Mouse (Mus musculus) myocyte (in vitro differentiated cells): ENCODE measurements around the gene Thap11. TPM values are rescaled to one million over a fixed set of nuclear protein-coding genes. Genes with fewer than 3 reads are reported as not detected.
A peak's percentile ranks its signal among the peaks of the same experiment; 100 is the strongest.

Experiments used
- H3K27me3 ChIP-seq: one replicate; pipeline ENCODE4 v1.6.1; 2011; ENCODE audit not compliant: control insufficient read depth, insufficient read depth, insufficient read length
- H3K36me3 ChIP-seq: one replicate; pipeline ENCODE4 v1.6.1; 2011; ENCODE audit not compliant: control insufficient read depth, insufficient read depth
- H3K4me2 ChIP-seq: one replicate; pipeline ENCODE4 v1.6.1; 2011; ENCODE audit warnings: low read depth, control low read depth
- H3K4me3 ChIP-seq: one replicate; pipeline ENCODE4 v1.5.1; 2011; ENCODE audit warnings: mild to moderate bottlenecking, control low read depth, moderate library complexity
- H3K79me2 ChIP-seq: one replicate; pipeline ENCODE4 v1.6.1; 2011; ENCODE audit not compliant: control insufficient read depth, insufficient read depth
- H3ac ChIP-seq: one replicate; pipeline ENCODE4 v1.6.1; 2011; ENCODE audit not compliant: control insufficient read depth, insufficient read length
- CEBPB ChIP-seq: IDR thresholded peaks from 2 replicates; pipeline ENCODE4 v1.6.1; 2011; ENCODE audit warnings: mild to moderate bottlenecking, moderate library complexity; ENCODE audit not compliant: poor library complexity, insufficient read depth, severe bottlenecking
- E2F4 ChIP-seq: IDR thresholded peaks from one replicate; pipeline ENCODE4 v1.6.1; 2011; ENCODE audit warnings: mild to moderate bottlenecking, control low read depth, moderate library complexity; ENCODE audit not compliant: insufficient read depth
- MAX ChIP-seq: IDR thresholded peaks from one replicate; pipeline ENCODE4 v1.6.1; 2011; ENCODE audit warnings: low read depth, mild to moderate bottlenecking, control low read depth
- MYOD1 ChIP-seq, 3 experiments: IDR thresholded peaks; one replicate each; pipeline ENCODE4 v1.6.1; 2011; ENCODE audit warnings: control low read depth in 2 of 3, low read depth in 2 of 3, mild to moderate bottlenecking in 2 of 3, moderate library complexity in 1 of 3; ENCODE audit not compliant: insufficient read length in 2 of 3, control insufficient read depth in 1 of 3
- MYOG ChIP-seq, 3 experiments: IDR thresholded peaks; one replicate each; pipeline ENCODE4 v1.6.1; 2011; ENCODE audit warnings: control low read depth in 2 of 3, low read depth in 2 of 3, mild to moderate bottlenecking in 2 of 3; ENCODE audit not compliant: insufficient read length in 2 of 3, control insufficient read depth in 1 of 3, insufficient read depth in 1 of 3
- POLR2A ChIP-seq: IDR thresholded peaks from one replicate; pipeline ENCODE4 v1.6.1; 2011; ENCODE audit warnings: low read depth, mild to moderate bottlenecking, control low read depth, moderate library complexity; ENCODE audit not compliant: insufficient read length
- POLR2AphosphoS2 ChIP-seq: IDR thresholded peaks from one replicate; pipeline ENCODE4 v1.6.1; 2011; ENCODE audit warnings: low read depth, control low read depth; ENCODE audit not compliant: insufficient read length
- REST ChIP-seq: IDR thresholded peaks from one replicate; pipeline ENCODE4 v1.6.1; 2011; ENCODE audit warnings: mild to moderate bottlenecking, control low read depth, moderate library complexity; ENCODE audit not compliant: insufficient read depth, insufficient read length
- SRF ChIP-seq: IDR thresholded peaks from one replicate; pipeline ENCODE4 v1.6.1; 2011; ENCODE audit warnings: low read depth; ENCODE audit not compliant: control insufficient read depth, insufficient read length
- TCF12 ChIP-seq: IDR thresholded peaks from one replicate; pipeline ENCODE4 v1.6.1; 2011; ENCODE audit warnings: mild to moderate bottlenecking, control low read depth; ENCODE audit not compliant: poor library complexity, insufficient read depth, severe bottlenecking
- TCF3 ChIP-seq: IDR thresholded peaks from one replicate; pipeline ENCODE4 v1.6.1; 2011; ENCODE audit warnings: low read depth, control low read depth; ENCODE audit not compliant: insufficient read length
- USF1 ChIP-seq: IDR thresholded peaks from one replicate; pipeline ENCODE4 v1.6.1; 2011; ENCODE audit warnings: low read depth, mild to moderate bottlenecking, control low read depth, moderate library complexity
- polyA plus RNA-seq: library from polyadenylated mRNA; unstranded; fragments of >200 nt; fragmentation: generic; extraction: Trizol; gene quantifications from one replicate; pipeline ENCODE4 v1.2.1, GENCODE M21; 2012; ENCODE audit warnings: missing spikeins

Thap11 gene
- polyA plus RNA-seq, 1 experiment: 49.0 TPM

DNA sequence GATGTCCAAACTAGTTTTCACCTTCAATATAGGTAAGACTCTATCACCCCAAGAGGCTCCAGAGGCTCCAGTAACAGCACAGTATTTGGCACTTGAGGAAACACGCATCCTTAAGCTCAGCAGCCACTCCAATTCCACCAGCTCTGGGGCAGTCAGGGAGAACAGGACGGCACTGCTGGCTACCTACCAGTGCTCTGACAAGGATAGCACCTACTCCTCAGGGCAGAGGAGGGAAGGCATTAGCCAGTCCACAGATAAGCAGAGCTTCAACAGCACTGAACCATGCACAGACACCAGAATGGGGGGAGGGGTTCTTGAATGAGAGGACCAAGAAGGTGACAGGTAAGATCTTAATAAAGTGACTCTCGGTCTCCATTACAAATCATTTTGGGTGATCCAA lies 35.3 kb upstream of the Thap11 start:
- no peaks in the 10 kb centered on the region for H3K27me3 ChIP-seq
- TF ChIP-seq POLR2AphosphoS2 (no peak), MYOG (IDR thresholded peaks at IDR 0.05; ENCODE audit: control insufficient read depth in 1 of 3, insufficient read depth in 1 of 3, insufficient read length in 2 of 3, low read depth in 2 of 3) (no peak), MYOD1 (IDR thresholded peaks at IDR 0.05; ENCODE audit: control insufficient read depth in 1 of 3, insufficient read length in 2 of 3, low read depth in 2 of 3) (no peak), POLR2A (no peak), TCF3 (no peak), REST (no peak), SRF (no peak), E2F4 (no peak), MAX (no peak)
- H3K36me3 ChIP-seq: peaks cover 16% of the 10 kb centered on the region
- peaks cover 85% of the 10 kb centered on the region for H3K79me2 ChIP-seq
- H3ac ChIP-seq: no peak overlapping the region
- H3K4me3 ChIP-seq: no peak overlapping the region
- H3K4me2 ChIP-seq: no peak overlapping the region

DNA sequence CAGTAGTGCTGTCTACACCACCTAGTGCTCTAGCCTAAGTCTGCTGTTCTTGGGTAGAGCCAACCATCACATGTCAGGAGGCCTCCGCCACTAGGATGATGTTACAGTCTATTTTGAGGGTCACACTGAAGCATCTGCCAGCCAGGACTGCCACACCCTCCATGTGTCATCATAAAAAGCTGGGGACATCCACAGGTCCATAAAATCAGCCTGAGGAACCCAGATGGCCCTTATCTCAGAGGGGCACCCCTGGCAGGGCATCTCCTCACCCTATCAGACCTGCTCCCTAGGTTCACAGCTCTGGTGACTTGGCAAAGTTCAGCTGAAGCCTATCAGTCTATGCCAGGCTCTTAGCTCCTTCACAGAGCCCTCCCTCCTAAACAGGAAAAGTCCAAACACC lies 34.0 kb upstream of the Thap11 start:
- H3K79me2 ChIP-seq: peaks cover 88% of the 10 kb centered on the region
- no peaks in the 10 kb centered on the region for H3K27me3 ChIP-seq
- no peak overlapping the region for H3K4me3 ChIP-seq
- no peak overlapping the region for H3K4me2 ChIP-seq
- peaks cover 21% of the 10 kb centered on the region for H3K36me3 ChIP-seq
- peak; percentile 7 for TF ChIP-seq USF1
- no peak for TF ChIP-seq POLR2AphosphoS2
- peak in 1 of 3 experiments; percentile 60 for TF ChIP-seq MYOG (IDR thresholded peaks at IDR 0.05; ENCODE audit: control insufficient read depth in 1 of 3, insufficient read depth in 1 of 3, insufficient read length in 2 of 3, low read depth in 2 of 3)
- TF ChIP-seq MYOD1 (IDR thresholded peaks at IDR 0.05; ENCODE audit: control insufficient read depth in 1 of 3, insufficient read length in 2 of 3, low read depth in 2 of 3): peak in 1 of 3 experiments; percentile 54
- H3ac ChIP-seq: no peak overlapping the region

DNA sequence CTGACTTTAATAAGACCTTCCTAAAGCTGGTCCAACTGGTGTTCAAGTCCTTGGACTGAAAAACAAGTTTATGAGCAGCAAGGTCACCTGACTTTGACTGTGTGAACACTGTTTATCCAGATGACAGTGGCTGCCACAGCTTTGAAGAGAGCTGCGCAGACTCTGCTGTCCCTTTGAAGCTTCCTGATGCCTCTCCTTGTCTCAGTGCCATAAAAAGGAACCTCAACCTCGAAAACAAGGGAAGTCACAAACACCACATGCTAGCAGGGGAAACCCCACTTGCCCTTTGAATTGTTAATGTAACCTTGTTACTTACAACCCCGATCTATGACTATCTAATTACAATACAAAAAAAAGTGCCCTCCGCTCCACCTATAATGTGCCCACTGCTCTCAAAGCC lies 29.4 kb upstream of the Thap11 start:
- H3K4me2 ChIP-seq: peak overlapping the region; percentile 89
- H3K4me3 ChIP-seq: peak overlapping the region; percentile 77
- H3K36me3 ChIP-seq: peaks cover 18% of the 10 kb centered on the region
- peaks cover 58% of the 10 kb centered on the region for H3K79me2 ChIP-seq
- TF ChIP-seq CEBPB (no peak), USF1 (no peak), MYOD1 (IDR thresholded peaks at IDR 0.05; ENCODE audit: control insufficient read depth in 1 of 3, insufficient read length in 2 of 3, low read depth in 2 of 3) (no peak), POLR2AphosphoS2 (no peak), MAX (no peak), SRF (no peak), REST (no peak), E2F4 (no peak), POLR2A (no peak)
- H3K27me3 ChIP-seq: peaks cover 2% of the 10 kb centered on the region
- H3ac ChIP-seq: no peak overlapping the region

DNA sequence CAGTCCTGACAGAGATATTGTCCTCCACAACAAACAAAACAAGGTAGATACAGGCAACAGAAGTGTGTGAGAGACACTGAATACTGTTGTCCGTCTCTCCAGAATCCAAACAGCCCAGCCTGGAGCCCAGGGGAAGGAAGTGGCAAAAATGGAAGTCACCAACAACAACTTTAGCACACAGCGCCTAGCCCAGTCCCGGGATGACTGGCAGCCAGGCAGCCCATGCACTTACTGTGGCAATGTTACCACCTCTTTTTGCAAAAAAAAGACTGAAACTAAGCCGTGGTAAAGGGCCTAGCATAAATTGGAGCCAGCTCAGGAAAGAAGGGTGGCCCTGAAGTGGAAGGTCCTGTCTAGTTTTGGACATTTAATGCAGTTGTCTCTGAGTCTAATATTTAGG lies 28.6 kb upstream of the Thap11 start:
- H3ac ChIP-seq: peak overlapping the region; percentile 60
- H3K27me3 ChIP-seq: peaks cover 10% of the 10 kb centered on the region
- H3K4me3 ChIP-seq: peak overlapping the region; percentile 77
- H3K36me3 ChIP-seq: peaks cover 18% of the 10 kb centered on the region
- H3K79me2 ChIP-seq: peaks cover 51% of the 10 kb centered on the region
- peak overlapping the region; percentile 89 for H3K4me2 ChIP-seq
- no peak for TF ChIP-seq TCF12
- TF ChIP-seq POLR2A: no peak
- TF ChIP-seq USF1: no peak
- no peak for TF ChIP-seq MAX
- no peak for TF ChIP-seq TCF3
- no peak for TF ChIP-seq E2F4
- TF ChIP-seq REST: no peak

DNA sequence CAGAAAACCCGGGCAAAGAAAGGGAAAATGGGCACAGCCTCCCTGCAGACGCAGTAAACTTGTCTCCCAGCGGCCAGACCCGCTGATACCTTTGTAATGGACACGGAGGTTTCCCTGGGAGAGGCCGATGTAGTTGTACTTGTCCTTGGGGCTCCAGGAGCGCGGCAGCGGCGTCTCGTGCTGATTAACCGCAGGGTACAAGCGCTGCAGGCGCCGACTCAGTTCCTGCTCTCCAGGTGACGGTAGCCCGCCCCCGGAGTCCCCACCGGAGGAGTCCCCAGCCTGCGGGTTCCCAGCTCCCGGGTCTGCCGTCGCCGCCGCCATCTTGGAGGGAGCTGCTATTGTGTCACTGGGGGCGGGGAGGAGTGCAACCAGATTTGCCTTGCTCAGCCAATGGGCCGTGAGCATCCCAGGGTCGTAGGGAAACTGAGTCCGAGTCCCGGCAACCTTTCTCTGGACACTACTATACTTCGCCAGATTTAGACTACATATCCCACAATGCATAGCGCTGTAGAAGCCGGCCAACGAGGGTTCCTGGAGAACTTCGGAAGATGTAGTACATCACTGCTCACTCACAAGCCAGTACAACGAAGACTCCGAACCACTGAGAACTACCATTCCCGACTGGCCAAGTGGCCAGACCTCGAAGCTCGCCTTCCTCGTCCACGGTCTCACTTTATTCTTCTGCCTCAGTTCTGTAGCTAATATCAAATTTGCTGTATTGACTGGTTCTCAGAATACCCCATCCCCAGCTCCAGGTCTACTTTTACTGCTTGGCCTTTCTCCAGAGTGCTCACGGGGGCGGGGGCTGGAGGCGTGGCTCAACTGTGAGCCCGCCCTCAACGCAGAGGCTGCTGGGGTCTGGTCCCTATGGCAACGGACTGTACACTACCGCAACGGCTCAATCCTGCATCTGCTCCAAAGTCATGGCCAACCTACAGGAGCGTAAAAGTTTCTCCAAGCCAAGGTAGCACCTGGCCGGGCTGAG lies 27.8 kb upstream of the Thap11 start, which contains the start of the genes Ranbp10 and Tsnaxip1:
Gene Ranbp10, minus strand, starts transcription at position 490 of the 988 bp plus-strand sequence.
Gene Tsnaxip1, plus strand, starts transcription at position 871 of the 988 bp plus-strand sequence.
- peak within 1 kb of the TSS; percentile 89 for H3K4me2 ChIP-seq
- TF ChIP-seq CEBPB (0 out of 2 replicates have a peak, but pooled peaks have one; percentile 13), USF1 (no peak), MAX (no peak), POLR2AphosphoS2 (peak; percentile 87), SRF (peak; percentile 70), POLR2A (peak; percentile 78), REST (peak; percentile 17)
- H3K27me3 ChIP-seq: peaks cover 10% of the 10 kb centered on the region
- peak within 1 kb of the TSS; percentile 77 for H3K4me3 ChIP-seq
- peaks cover 43% of the 10 kb centered on the region for H3K79me2 ChIP-seq
- peaks cover 18% of the 10 kb centered on the region for H3K36me3 ChIP-seq
- H3ac ChIP-seq: peak within 1 kb of the TSS; percentile 60
